Mouse (Mus musculus): ENCODE results near the gene Samd14.

DNA sequence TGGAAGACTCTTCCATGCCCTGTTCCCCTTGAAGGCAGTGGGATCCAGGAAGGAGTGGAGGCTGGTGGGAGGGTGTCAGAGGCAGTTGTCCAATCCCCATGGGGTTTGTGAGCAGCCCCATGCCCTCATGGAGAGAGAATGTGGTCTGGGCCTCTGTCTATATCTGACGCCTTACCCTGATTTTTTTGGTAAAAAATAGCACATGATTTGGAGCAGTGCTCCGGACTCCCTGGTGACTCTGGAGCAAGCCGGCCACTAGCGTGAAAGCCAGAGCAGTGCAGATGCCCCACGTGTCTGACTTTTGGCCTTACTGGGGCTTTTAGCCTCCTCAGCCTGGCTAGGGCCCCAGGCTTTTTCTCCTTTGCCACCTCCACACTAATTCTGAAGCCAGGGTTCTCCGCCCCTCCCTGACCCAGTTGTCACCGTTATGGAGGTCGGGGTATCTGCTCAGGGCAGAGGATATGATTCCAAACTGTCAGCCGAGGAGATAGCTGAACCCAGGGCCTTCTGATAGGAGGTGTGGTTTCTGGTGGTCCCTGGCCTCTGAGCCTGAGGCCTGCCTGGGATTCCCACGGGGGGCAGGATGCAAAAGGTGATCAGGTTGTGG lies 15.4 kb upstream of the Samd14 start:
- TF ChIP-seq CEBPB (IDR thresholded peaks at IDR 0.05; ENCODE audit: insufficient read depth, poor library complexity, severe bottlenecking), result no peak
- TF ChIP-seq REST (IDR thresholded peaks at IDR 0.05; ENCODE audit: insufficient read depth, insufficient read length), result no peak
- TF ChIP-seq TCF12 (IDR thresholded peaks at IDR 0.05; ENCODE audit: insufficient read depth, poor library complexity, severe bottlenecking), result no peak
- no peak for TF ChIP-seq POLR2A (IDR thresholded peaks at IDR 0.05; ENCODE audit: insufficient read length, low read depth)
- TF ChIP-seq MYOG (IDR thresholded peaks at IDR 0.05; ENCODE audit: control insufficient read depth in 1 of 3, insufficient read depth in 1 of 3, insufficient read length in 2 of 3, low read depth in 2 of 3), result no peak
- TF ChIP-seq USF1 (IDR thresholded peaks at IDR 0.05; ENCODE audit: low read depth), result no peak

Measured in myocyte (in vitro differentiated cells).